Mouse (Mus musculus) right cerebral cortex, postnatal 25 days (tissue): ENCODE measurements around the gene Tbcc.
A peak's percentile ranks its signal among the peaks of the same experiment; 100 is the strongest.
"Not testable (repeated sequence)": the region's sequence is repeated elsewhere in the genome, so short reads cannot be mapped to it uniquely, and the experiment has no call there.

ENCODE experiments used
- DNase-seq: peaks from one replicate; pipeline ENCODE4 v3.0.0; 2022

Gene Tbcc

GRCm38 (mm10) chr17:46890116-46890815 is at the start of gene Tbcc:
Gene Tbcc, plus strand, starts transcription at chr17:46890684.
- DNase-seq, result peak; percentile 97

GRCm38 (mm10) chr17:46843022-46843421 is 47.5 kb upstream of the Tbcc start:
- no peak for DNase-seq

- no peak for DNase-seq
Observed at GRCm38 (mm10) chr17:46843716-46844115, 46.8 kb upstream of the Tbcc start.

- no peak for DNase-seq
Observed at GRCm38 (mm10) chr17:46844811-46845210, 45.7 kb upstream of the Tbcc start.

- no peak for DNase-seq
Observed at GRCm38 (mm10) chr17:46845262-46845661, 45.2 kb upstream of the Tbcc start.

- not testable (repeated sequence) for DNase-seq
Observed at GRCm38 (mm10) chr17:46846573-46846972, 43.9 kb upstream of the Tbcc start.

GRCm38 (mm10) chr17:46847206-46847605 is 43.3 kb upstream of the Tbcc start:
- DNase-seq, result no peak

GRCm38 (mm10) chr17:46852725-46853124 is 37.8 kb upstream of the Tbcc start:
- DNase-seq, result no peak

- DNase-seq, result no peak
Observed at GRCm38 (mm10) chr17:46853281-46853680, 37.2 kb upstream of the Tbcc start.

GRCm38 (mm10) chr17:46854096-46854495 is 36.4 kb upstream of the Tbcc start:
- no peak for DNase-seq

- DNase-seq, result no peak
Observed at GRCm38 (mm10) chr17:46854640-46855110, 35.8 kb upstream of the Tbcc start.

GRCm38 (mm10) chr17:46855328-46856106 is 35.0 kb upstream of the Tbcc start:
- DNase-seq, result no peak

- no peak for DNase-seq
Observed at GRCm38 (mm10) chr17:46856107-46856388, 34.4 kb upstream of the Tbcc start.

GRCm38 (mm10) chr17:46856471-46857360 is 33.8 kb upstream of the Tbcc start:
- peak; percentile 80 for DNase-seq

- peak; percentile 85 for DNase-seq
Observed at GRCm38 (mm10) chr17:46857361-46857902, 33.1 kb upstream of the Tbcc start.

- DNase-seq, result peak; percentile 70
Observed at GRCm38 (mm10) chr17:46857903-46858748, 32.4 kb upstream of the Tbcc start, which contains the start of gene Bicral. Gene Bicral, minus strand, starts transcription at chr17:46858482.

GRCm38 (mm10) chr17:46858749-46859444 is 31.6 kb upstream of the Tbcc start:
- no peak for DNase-seq

- no peak for DNase-seq
Observed at GRCm38 (mm10) chr17:46860120-46860519, 30.4 kb upstream of the Tbcc start.

GRCm38 (mm10) chr17:46864566-46865195 is 25.8 kb upstream of the Tbcc start:
- peak; percentile 31 for DNase-seq

- DNase-seq, result no peak
Observed at GRCm38 (mm10) chr17:46866836-46867235, 23.6 kb upstream of the Tbcc start.
